Mouse (Mus musculus) urinary bladder, postnatal 4 days (tissue): Measurements from ENCODE around the gene Tinf2.

Experiments
- DNase-seq, 2 experiments: peaks; one replicate each; pipeline ENCODE4 v3.0.0; 2021 to 2022; ENCODE audit warnings: low spot score in 2 of 2

Tinf2 gene

GRCm38 (mm10) chr14:55637795-55638194, 43.8 kb downstream of the Tinf2 start, which contains the start of gene Gm49378:
Gm49378 (minus strand) TSS chr14:55637895.
- no peak for DNase-seq

GRCm38 (mm10) chr14:55635523-55636007, 46.1 kb downstream of the Tinf2 start, which contains the start of gene Ipo4:
Ipo4 (minus strand) TSS chr14:55635957.
- peak; percentile 77 to 82 for DNase-seq

DNA sequence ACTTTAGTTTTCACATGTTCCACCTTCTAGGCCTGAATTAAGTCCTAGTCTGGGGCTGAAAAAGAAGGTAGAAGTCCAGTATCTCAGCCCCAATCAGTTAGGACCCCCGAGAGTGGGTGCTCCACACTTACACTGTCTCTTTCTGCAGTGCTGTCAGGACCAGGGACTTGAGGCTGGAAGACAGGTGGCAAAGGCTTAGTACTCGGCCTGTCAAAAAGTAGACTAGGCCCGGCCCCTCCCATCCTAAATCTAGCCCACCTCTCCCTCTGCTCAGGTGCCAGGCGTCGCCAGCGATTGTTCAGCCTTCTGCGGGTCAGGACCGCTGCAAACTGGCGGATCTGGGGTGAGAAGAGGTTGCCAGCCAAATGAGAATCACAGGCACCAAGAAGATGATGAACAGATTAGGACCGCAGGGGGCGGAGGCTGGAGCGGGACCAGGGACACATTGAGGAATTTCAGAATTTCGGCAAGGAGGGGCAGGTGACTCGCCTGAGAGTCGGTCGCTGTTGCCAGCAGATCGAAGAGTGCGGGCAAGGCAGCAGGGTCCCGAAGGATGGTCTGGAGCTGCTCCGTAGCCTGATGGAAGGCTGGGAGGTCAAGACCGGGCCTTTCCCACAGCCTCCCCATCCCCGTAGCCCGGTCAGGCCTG, 46.6 kb downstream of the Tinf2 start:
- DNase-seq: no peak

- peak in 1 of 2 experiments; percentile 71 for DNase-seq
Observed at GRCm38 (mm10) chr14:55629312-55629711, 52.3 kb downstream of the Tinf2 start.

DNA sequence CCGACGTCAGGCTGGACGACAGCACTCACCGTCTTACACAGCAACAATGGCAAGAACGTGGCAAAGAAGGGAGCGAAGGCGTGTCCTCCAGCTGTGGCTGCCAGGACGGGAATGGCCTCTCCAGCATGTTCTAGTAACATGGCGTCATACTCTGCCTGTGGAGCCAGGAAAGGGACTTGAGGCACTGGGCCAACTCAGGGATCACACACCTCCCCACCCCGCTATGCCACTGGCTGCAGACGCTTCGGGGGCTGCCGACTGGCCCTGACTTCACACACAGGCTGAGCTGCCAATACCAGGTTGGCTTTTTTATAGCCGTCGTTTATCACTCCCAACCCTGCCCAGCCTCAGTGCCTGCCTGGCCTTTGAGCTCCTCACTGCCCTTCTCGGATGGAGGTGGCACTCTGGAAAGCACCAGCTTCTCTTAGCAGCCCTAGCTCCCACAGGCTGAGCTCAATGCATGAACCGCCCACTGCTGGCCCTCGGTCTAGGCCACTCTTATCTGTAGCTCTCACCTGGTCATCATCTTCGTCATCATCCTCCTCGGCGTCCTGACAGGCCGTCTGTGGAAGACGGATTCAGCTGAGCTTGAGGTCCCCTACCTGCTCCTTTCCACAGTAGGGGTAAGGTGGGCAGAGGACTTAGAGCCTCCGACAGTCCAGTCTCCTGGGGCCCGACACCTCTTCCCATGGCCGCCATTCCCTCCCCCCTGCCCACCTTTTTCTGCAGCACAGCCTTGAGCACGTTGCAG, 53.4 kb downstream of the Tinf2 start:
- DNase-seq: no peak
